Mouse (Mus musculus): ENCODE measurements around the gene Gemin5. TPM values are rescaled to one million over a fixed set of nuclear protein-coding genes. Genes with fewer than 3 reads are reported as not detected.
"Not testable (repeated sequence)": the region's sequence is repeated elsewhere in the genome, so short reads cannot be mapped to it uniquely, and the experiment has no call there.

Gemin5 gene
- polyA plus RNA-seq, 1 experiment from 2014 or later = 11.6 TPM

DNA sequence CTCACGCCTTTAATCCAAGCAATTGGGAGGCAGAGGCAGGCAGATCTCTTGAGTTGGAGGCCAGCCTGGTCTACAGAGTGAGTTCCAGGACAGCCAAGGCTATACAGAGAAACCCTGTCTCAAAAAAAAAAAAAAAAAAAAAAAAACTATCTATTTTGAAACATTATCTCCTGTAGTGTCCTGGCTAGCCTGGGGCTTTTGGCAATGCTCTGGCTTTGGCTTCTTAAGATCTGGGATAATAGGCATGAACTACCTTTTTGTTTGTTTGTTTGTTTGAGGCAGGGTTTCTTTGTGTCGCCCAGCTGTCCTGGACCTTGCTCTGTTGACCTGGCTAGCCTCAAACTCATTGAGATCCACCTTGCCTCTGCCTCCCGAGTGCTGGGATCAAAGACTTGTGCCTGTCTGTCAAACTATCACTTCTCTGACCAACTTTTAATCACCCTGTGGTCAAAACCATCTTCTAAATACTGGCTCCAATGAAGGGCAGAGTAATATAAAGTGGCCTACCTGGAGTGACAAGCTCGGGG, 67.1 kb downstream of the Gemin5 start:
- H3K4me2 ChIP-seq (ENCODE audit: low read length) = no peak overlapping the region
- H3K36me3 ChIP-seq (ENCODE audit: insufficient read depth, low read length) = no peaks in the 10 kb centered on the region
- no peak overlapping the region for H3K9ac ChIP-seq (ENCODE audit: low read depth, low read length)
- no peak for DNase-seq (ENCODE audit: low spot score)
- H3K4me1 ChIP-seq (replicated peaks; ENCODE audit: insufficient read depth, low read length) = no peaks in the 10 kb centered on the region
- H3K9me3 ChIP-seq (replicated peaks; ENCODE audit: low read length) = no peaks in the 10 kb centered on the region
- no peak overlapping the region for H3K4me3 ChIP-seq (replicated peaks; ENCODE audit: low read depth, low read length)
- no peak for ATAC-seq (replicated peaks; ENCODE audit: low FRiP score, low read depth)
- no peak overlapping the region for H3K27ac ChIP-seq
- WGBS = 86% methylated on average over 4 of the region's 4 CpGs
- no peaks in the 10 kb centered on the region for H3K27me3 ChIP-seq (ENCODE audit: insufficient read depth, low read length)
- TF ChIP-seq CTCF (IDR thresholded peaks at IDR 0.05; ENCODE audit: low read depth) = no peak

- 83% methylated on average over 2 of the region's 2 CpGs for WGBS
- Histone ChIP-seq H3K9ac (ENCODE audit: low read depth, low read length) (no peak overlapping the region), H3K9me3 (replicated peaks; ENCODE audit: low read length) (no peaks in the 10 kb centered on the region), H3K27ac (no peak overlapping the region), H3K27me3 (ENCODE audit: insufficient read depth, low read length) (no peaks in the 10 kb centered on the region), H3K4me1 (replicated peaks; ENCODE audit: insufficient read depth, low read length) (no peaks in the 10 kb centered on the region), H3K36me3 (ENCODE audit: insufficient read depth, low read length) (no peaks in the 10 kb centered on the region), H3K4me2 (ENCODE audit: low read length) (no peak overlapping the region), H3K4me3 (replicated peaks; ENCODE audit: low read depth, low read length) (no peak overlapping the region)
- no peak for TF ChIP-seq CTCF (IDR thresholded peaks at IDR 0.05; ENCODE audit: low read depth)
- DNase-seq (ENCODE audit: low spot score) = no peak
- ATAC-seq (replicated peaks; ENCODE audit: low FRiP score, low read depth) = no peak
These were observed 68.3 kb downstream of the Gemin5 start for GRCm38 (mm10) chr11:58100006-58100405.

- H3K27me3 ChIP-seq (ENCODE audit: insufficient read depth, low read length); H3K27ac ChIP-seq; H3K4me1 ChIP-seq (replicated peaks; ENCODE audit: insufficient read depth, low read length); H3K9ac ChIP-seq (ENCODE audit: low read depth, low read length); ATAC-seq (replicated peaks; ENCODE audit: low FRiP score, low read depth); DNase-seq (ENCODE audit: low spot score); H3K9me3 ChIP-seq (replicated peaks; ENCODE audit: low read length); H3K36me3 ChIP-seq (ENCODE audit: insufficient read depth, low read length): not testable (repeated sequence)
- peak; percentile 56 for TF ChIP-seq CTCF (IDR thresholded peaks at IDR 0.05; ENCODE audit: low read depth)
- Histone ChIP-seq H3K4me3 (replicated peaks; ENCODE audit: low read depth, low read length) (peak overlapping the region; percentile 37; the same call in 1 of the 2 replicates), H3K4me2 (ENCODE audit: low read length) (peak overlapping the region; percentile 72; the same call in 1 of the 2 replicates)
- 70% methylated on average over 5 of the region's 5 CpGs for WGBS
These were observed 70.0 kb downstream of the Gemin5 start for GRCm38 (mm10) chr11:58098366-58098720.

DNA sequence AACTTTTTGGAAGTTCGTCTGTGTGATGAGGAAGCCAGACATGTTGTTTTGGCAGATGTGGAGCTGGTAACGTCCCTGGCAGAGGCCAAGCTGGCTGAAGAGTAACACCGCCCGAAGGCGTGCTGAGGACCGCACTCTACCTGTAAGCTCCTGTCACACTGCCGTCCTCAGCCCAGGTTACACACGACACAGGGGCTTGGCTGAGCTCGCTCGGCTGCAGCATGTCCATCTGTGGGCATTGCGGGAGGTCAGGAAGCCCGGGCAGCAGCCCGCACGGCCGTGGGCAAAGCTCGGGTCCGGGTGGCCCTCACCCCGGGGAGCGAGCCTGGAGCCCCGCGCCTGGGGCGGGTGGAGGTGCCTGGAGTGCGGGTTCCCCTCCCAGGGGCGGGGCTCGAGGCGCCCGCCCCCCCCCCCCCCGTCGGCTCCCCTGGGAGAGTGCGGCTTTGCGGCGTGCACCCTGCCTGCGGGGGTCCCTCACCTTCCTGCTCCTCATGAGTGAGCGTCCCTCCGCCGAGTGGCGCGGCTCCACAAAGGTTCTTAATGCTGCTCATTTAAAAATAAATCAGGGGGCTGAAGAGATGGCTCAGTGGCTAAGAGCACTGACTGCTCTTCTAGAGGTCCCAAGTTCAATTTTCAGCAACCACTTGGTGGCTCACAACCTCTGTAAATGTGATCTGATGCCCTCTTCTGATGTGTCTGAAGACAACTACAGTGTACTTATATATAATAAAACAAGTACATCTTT, 70.5 kb downstream of the Gemin5 start:
- H3K9me3 ChIP-seq (replicated peaks; ENCODE audit: low read length) = no peaks in the 10 kb centered on the region
- H3K27ac ChIP-seq = no peak overlapping the region
- 0 out of 2 replicates have a peak overlapping the region, but pooled peaks have one; percentile 49 for H3K9ac ChIP-seq (ENCODE audit: low read depth, low read length)
- peaks cover 3% of the 10 kb centered on the region; the same call in 1 of the 2 replicates for H3K4me1 ChIP-seq (replicated peaks; ENCODE audit: insufficient read depth, low read length)
- peak overlapping the region; percentile 72 for H3K4me2 ChIP-seq (ENCODE audit: low read length)
- WGBS = 3% methylated on average over 29 of the region's 38 CpGs
- DNase-seq (ENCODE audit: low spot score) (no peak), ATAC-seq (replicated peaks; ENCODE audit: low FRiP score, low read depth) (peak; percentile 44)
- H3K27me3 ChIP-seq (ENCODE audit: insufficient read depth, low read length) = no peaks in the 10 kb centered on the region
- H3K4me3 ChIP-seq (replicated peaks; ENCODE audit: low read depth, low read length) = peak overlapping the region; percentile 37
- H3K36me3 ChIP-seq (ENCODE audit: insufficient read depth, low read length) = no peaks in the 10 kb centered on the region
- TF ChIP-seq CTCF (IDR thresholded peaks at IDR 0.05; ENCODE audit: low read depth) = no peak

- no peak for DNase-seq (ENCODE audit: low spot score)
- no peaks in the 10 kb centered on the region for H3K27me3 ChIP-seq (ENCODE audit: insufficient read depth, low read length)
These were observed 71.3 kb downstream of the Gemin5 start for GRCm38 (mm10) chr11:58096821-58097620.

GRCm38 (mm10) chr11:58096160-58096559, 72.2 kb downstream of the Gemin5 start:
- Histone ChIP-seq H3K9ac (ENCODE audit: low read depth, low read length) (no peak overlapping the region), H3K4me1 (replicated peaks; ENCODE audit: insufficient read depth, low read length) (peaks cover 3% of the 10 kb centered on the region; the same call in 1 of the 2 replicates), H3K4me3 (replicated peaks; ENCODE audit: low read depth, low read length) (no peak overlapping the region), H3K4me2 (ENCODE audit: low read length) (no peak overlapping the region), H3K9me3 (replicated peaks; ENCODE audit: low read length) (no peaks in the 10 kb centered on the region), H3K27me3 (ENCODE audit: insufficient read depth, low read length) (no peaks in the 10 kb centered on the region), H3K36me3 (ENCODE audit: insufficient read depth, low read length) (no peaks in the 10 kb centered on the region), H3K27ac (no peak overlapping the region)
- 62% methylated on average over 5 of the region's 5 CpGs for WGBS
- DNase-seq (ENCODE audit: low spot score) (no peak), ATAC-seq (replicated peaks; ENCODE audit: low FRiP score, low read depth) (no peak)
- no peak for TF ChIP-seq CTCF (IDR thresholded peaks at IDR 0.05; ENCODE audit: low read depth)

More at GRCm38 (mm10) chr11:58096821-58097620, 71.3 kb downstream of the Gemin5 start:
- Histone ChIP-seq H3K36me3 (ENCODE audit: insufficient read depth, low read length) (no peaks in the 10 kb centered on the region), H3K9me3 (replicated peaks; ENCODE audit: low read length) (no peaks in the 10 kb centered on the region), H3K4me2 (ENCODE audit: low read length) (peak overlapping the region; percentile 72), H3K27ac (no peak overlapping the region), H3K9ac (ENCODE audit: low read depth, low read length) (no peak overlapping the region), H3K4me1 (replicated peaks; ENCODE audit: insufficient read depth, low read length) (peaks cover 3% of the 10 kb centered on the region; the same call in 1 of the 2 replicates), H3K4me3 (replicated peaks; ENCODE audit: low read depth, low read length) (0 out of 2 replicates have a peak overlapping the region, but pooled peaks have one; percentile 37)
- no peak for ATAC-seq (replicated peaks; ENCODE audit: low FRiP score, low read depth)
- WGBS = 56% methylated on average over 20 of the region's 20 CpGs
- TF ChIP-seq CTCF (IDR thresholded peaks at IDR 0.05; ENCODE audit: low read depth) = no peak

Data from kidney, postnatal 0 days (tissue).